12 mouse cellular contexts compared by ENCODE assay signal in genomic region chr15:95144131-95144530, GRCm38 (mm10).
"Had no signal": no experiment of that assay in that cellular context is flagged by ENCODE, and none has a peak within 500 bp of the region (broad histone marks: within the 10 kb centered on the region; RNA-seq: fewer than 3 reads in every experiment).

No protein-coding gene starts in this region.

- H3K9ac ChIP-seq: kidney, embryonic 15.5 days; limb, embryonic 15.5 days; liver, embryonic 13.5 days; midbrain, embryonic 12.5 days had no signal

- H3K4me1 ChIP-seq: kidney, embryonic 15.5 days; liver, embryonic 13.5 days; midbrain, embryonic 12.5 days had no signal

- H3K36me3 ChIP-seq: kidney, embryonic 15.5 days; limb, embryonic 15.5 days; liver, embryonic 13.5 days; midbrain, embryonic 12.5 days had no signal

- DNase-seq: kidney, adult 2 months; kidney, postnatal 14 days; liver, embryonic 13.5 days; right cerebral cortex, adult 18-20 months; right cerebral cortex, postnatal 25 days; thymus, postnatal 4 days had no signal

- H3K27ac ChIP-seq: kidney, embryonic 15.5 days; left cerebral cortex, adult 2 months; limb, embryonic 15.5 days; liver, embryonic 13.5 days; midbrain, embryonic 12.5 days; stomach, postnatal 0 days had no signal

- H3K9me3 ChIP-seq: kidney, embryonic 15.5 days; limb, embryonic 15.5 days; liver, embryonic 13.5 days; midbrain, embryonic 12.5 days had no signal

- H3K27me3 ChIP-seq: kidney, embryonic 15.5 days; limb, embryonic 15.5 days; liver, embryonic 13.5 days; midbrain, embryonic 12.5 days had no signal

- ATAC-seq: midbrain, embryonic 16.5 days had no signal

- H3K4me2 ChIP-seq: kidney, embryonic 15.5 days; limb, embryonic 15.5 days; liver, embryonic 13.5 days; midbrain, embryonic 12.5 days had no signal

- H3K4me3 ChIP-seq: kidney, embryonic 15.5 days; left cerebral cortex, adult 2 months; limb, embryonic 15.5 days; liver, embryonic 13.5 days; midbrain, embryonic 12.5 days had no signal
